Mouse (Mus musculus): ENCODE results near the gene Cbfa2t2.

Gene Cbfa2t2

GRCm38 (mm10) chr2:154569071-154569748 lies 132.9 kb downstream of the Cbfa2t2 start:
- peak; percentile 49 to 60 for DNase-seq (ENCODE audit: low spot score in 2 of 2)

- DNase-seq (ENCODE audit: low spot score in 2 of 2), result peak; percentile 94 to 96
Measured at GRCm38 (mm10) chr2:154569836-154570286, 133.6 kb downstream of the Cbfa2t2 start, which contains the start of gene E2f1. Gene E2f1, minus strand, starts transcription at chr2:154569892.

- no peak for DNase-seq (ENCODE audit: low spot score in 2 of 2)
Measured at GRCm38 (mm10) chr2:154570666-154571065, 134.4 kb downstream of the Cbfa2t2 start.

GRCm38 (mm10) chr2:154571266-154571665 lies 135.0 kb downstream of the Cbfa2t2 start:
- DNase-seq (ENCODE audit: low spot score in 2 of 2), result no peak

GRCm38 (mm10) chr2:154571976-154572375 lies 135.7 kb downstream of the Cbfa2t2 start:
- DNase-seq (ENCODE audit: low spot score in 2 of 2), result no peak

GRCm38 (mm10) chr2:154572996-154573395 lies 136.7 kb downstream of the Cbfa2t2 start:
- DNase-seq (ENCODE audit: low spot score in 2 of 2), result no peak

GRCm38 (mm10) chr2:154574271-154574670 lies 138.0 kb downstream of the Cbfa2t2 start:
- no peak for DNase-seq (ENCODE audit: low spot score in 2 of 2)

GRCm38 (mm10) chr2:154576876-154577743 lies 140.8 kb downstream of the Cbfa2t2 start:
- peak; percentile 64 to 75 for DNase-seq (ENCODE audit: low spot score in 2 of 2)

- no peak for DNase-seq (ENCODE audit: low spot score in 2 of 2)
Measured at GRCm38 (mm10) chr2:154577744-154578067, 141.4 kb downstream of the Cbfa2t2 start.

GRCm38 (mm10) chr2:154580586-154580985 lies 144.3 kb downstream of the Cbfa2t2 start:
- DNase-seq (ENCODE audit: low spot score in 2 of 2), result no peak

- no peak for DNase-seq (ENCODE audit: low spot score in 2 of 2)
Measured at GRCm38 (mm10) chr2:154581421-154581820, 145.1 kb downstream of the Cbfa2t2 start.

- DNase-seq (ENCODE audit: low spot score in 2 of 2), result no peak
Measured at GRCm38 (mm10) chr2:154583906-154584872, 147.9 kb downstream of the Cbfa2t2 start.

- no peak for DNase-seq (ENCODE audit: low spot score in 2 of 2)
Measured at GRCm38 (mm10) chr2:154584931-154585601, 148.8 kb downstream of the Cbfa2t2 start.

- DNase-seq (ENCODE audit: low spot score in 2 of 2), result peak; percentile 57 to 73
Measured at GRCm38 (mm10) chr2:154586405-154586804, 150.1 kb downstream of the Cbfa2t2 start.
